Mouse (Mus musculus) intestine, postnatal 0 days (tissue): ENCODE results near the gene Faf2. TPM values are rescaled to one million over a fixed set of nuclear protein-coding genes. Genes with fewer than 3 reads are reported as not detected.
A peak's percentile ranks its signal among the peaks of the same experiment; 100 is the strongest.

Experiments
- ATAC-seq: fragments of 200-750 bp; cut with Nextera tagmentation; 2 replicates; pipeline ENCODE4 v1.8.0; 2017; ENCODE audit warnings: mild to moderate bottlenecking, moderate TSS enrichment, moderate library complexity
- H3K27ac ChIP-seq: fragments of 300-500 bp; sonication (generic); 2 replicates; pipeline ENCODE4 v1.5.1; 2014; ENCODE audit warnings: mild to moderate bottlenecking, low read depth, low read length, moderate library complexity
- H3K27me3 ChIP-seq: fragments of 300-500 bp; sonication (generic); replicated peaks from 2 replicates; pipeline ENCODE4 v1.6.1; 2014; ENCODE audit warnings: low read length, mixed read lengths; ENCODE audit not compliant: control insufficient read depth, insufficient read depth
- H3K36me3 ChIP-seq: fragments of 300-500 bp; sonication (generic); 2 replicates; pipeline ENCODE4 v1.6.1; 2014; ENCODE audit warnings: mild to moderate bottlenecking, moderate library complexity; ENCODE audit not compliant: control insufficient read depth, insufficient read depth
- H3K4me1 ChIP-seq: fragments of 300-500 bp; sonication (generic); replicated peaks from 2 replicates; pipeline ENCODE4 v1.6.1; 2014; ENCODE audit warnings: antibody characterized with exemption, low read length, mixed read lengths; ENCODE audit not compliant: control insufficient read depth, insufficient read depth
- H3K4me2 ChIP-seq: fragments of 300-500 bp; sonication (generic); replicated peaks from 2 replicates; pipeline ENCODE4 v1.6.1; 2014; ENCODE audit warnings: low read depth, mild to moderate bottlenecking, moderate library complexity
- H3K4me3 ChIP-seq: fragments of 300-500 bp; sonication (generic); 2 replicates; pipeline ENCODE4 v1.5.1; 2014; ENCODE audit warnings: low read depth, low read length
- H3K9ac ChIP-seq: fragments of 300-500 bp; sonication (generic); 2 replicates; pipeline ENCODE4 v1.6.1; 2014; ENCODE audit warnings: mild to moderate bottlenecking, low read depth, low read length
- H3K9me3 ChIP-seq: fragments of 300-500 bp; sonication (generic); 2 replicates; pipeline ENCODE4 v1.6.1; 2016; ENCODE audit warnings: mixed run types; ENCODE audit not compliant: control insufficient read depth
- CTCF ChIP-seq: sonication (generic); IDR thresholded peaks from 2 replicates; pipeline ENCODE4 v1.5.1; 2016; ENCODE audit warnings: low read depth, mild to moderate bottlenecking, control low read depth, antibody characterized with exemption, moderate library complexity
- WGBS: fragments of 180-500 bp; shearing (Covaris S2); extraction: QIAGEN DNeasy Blood & Tissue Kit; methylation state at CpG from one replicate; pipeline ENCODE4 v1.1.7; 2014; 5-methylcytosine and 5-hydroxymethylcytosine counted together
- microRNA-seq: library from miRNA; unstranded; fragments of <30 nt; microRNA quantifications from one replicate; pipeline ENCODE4, GENCODE M21; 2016
- polyA plus RNA-seq: library from polyadenylated mRNA; unstranded; fragments of >200 nt; fragmentation: Nextera tagmentation; extraction: Ambion mirVana; gene quantifications from 2 replicates; pipeline ENCODE4 v1.2.1, GENCODE M21; 2015

Gene Faf2
- polyA plus RNA-seq, 1 experiment from 2014 or later = 45.9 TPM

- ATAC-seq = no peak
- H3K4me1 ChIP-seq = peaks cover 9% of the 10 kb centered on the region
- H3K27me3 ChIP-seq = no peaks in the 10 kb centered on the region
- 0 out of 2 replicates have a peak, but pooled peaks cover 2% of the 10 kb centered on the region for H3K36me3 ChIP-seq
- no peak for TF ChIP-seq CTCF
- H3K9me3 ChIP-seq = no peaks in the 10 kb centered on the region
- H3K4me3 ChIP-seq = peak overlapping the region; percentile 49
- WGBS = 55% methylated on average over 7 of the region's 7 CpGs
- peak overlapping the region; percentile 92 for H3K27ac ChIP-seq
- peak overlapping the region; percentile 62 for H3K9ac ChIP-seq
- peak overlapping the region; percentile 65 for H3K4me2 ChIP-seq
These were observed 80.9 kb downstream of the Faf2 start for GRCm38 (mm10) chr13:54702507-54702906.

- H3K4me1 ChIP-seq = peaks cover 9% of the 10 kb centered on the region
- H3K36me3 ChIP-seq = 0 out of 2 replicates have a peak, but pooled peaks cover 2% of the 10 kb centered on the region
- ATAC-seq = peak; percentile 46
- H3K27me3 ChIP-seq = no peaks in the 10 kb centered on the region
- no peaks in the 10 kb centered on the region for H3K9me3 ChIP-seq
- H3K9ac ChIP-seq = no peak overlapping the region
- 23% methylated on average over 6 of the region's 6 CpGs for WGBS
- no peak for TF ChIP-seq CTCF
- H3K4me3 ChIP-seq = no peak overlapping the region
- H3K4me2 ChIP-seq = peak overlapping the region; percentile 65
- peak overlapping the region; percentile 92 for H3K27ac ChIP-seq
These were observed 83.3 kb downstream of the Faf2 start for GRCm38 (mm10) chr13:54704890-54705289.

GRCm38 (mm10) chr13:54710866-54711265 is 89.3 kb downstream of the Faf2 start:
- no peak overlapping the region for H3K9ac ChIP-seq
- peaks cover 8% of the 10 kb centered on the region; the same call in 1 of the 2 replicates for H3K36me3 ChIP-seq
- H3K4me2 ChIP-seq = no peak overlapping the region
- no peak for ATAC-seq
- H3K4me3 ChIP-seq = no peak overlapping the region
- H3K27ac ChIP-seq = no peak overlapping the region
- WGBS = 80% methylated on average over 3 of the region's 3 CpGs
- H3K27me3 ChIP-seq = no peaks in the 10 kb centered on the region
- H3K4me1 ChIP-seq = no peaks in the 10 kb centered on the region
- H3K9me3 ChIP-seq = no peaks in the 10 kb centered on the region
- TF ChIP-seq CTCF = no peak

Small RNA genes within 50 kb of the gene (microRNA-seq; reads per million reads assigned to microRNA genes)
- gene Gm24195 = not detected

Other genes with a start within 250 kb of the Faf2 start
- gene Thoc3, start 152.9 kb upstream of the Faf2 start, polyA plus RNA-seq = 37.8 and 38.5 TPM in 2 replicates
- 2.1 and 2.2 TPM in 2 replicates for gene Simc1, start 118.0 kb upstream of the Faf2 start, polyA plus RNA-seq
- 99.5 and 99.6 TPM in 2 replicates for gene 4833439L19Rik, start 56.3 kb upstream of the Faf2 start, polyA plus RNA-seq
- gene Arl10, start 46.8 kb upstream of the Faf2 start, polyA plus RNA-seq = 9.3 and 11.3 TPM in 2 replicates
- 25.3 and 25.7 TPM in 2 replicates for gene Nop16, start 31.7 kb upstream of the Faf2 start, polyA plus RNA-seq
- 289 and 298 TPM in 2 replicates for gene Higd2a, start 31.6 kb upstream of the Faf2 start, polyA plus RNA-seq
- 154 and 158 TPM in 2 replicates for gene Cltb, start 10.4 kb upstream of the Faf2 start, polyA plus RNA-seq
- gene Rnf44, start 72.1 kb downstream of the Faf2 start, polyA plus RNA-seq = 73.0 and 75.1 TPM in 2 replicates
- gene Cdhr2, start 79.7 kb downstream of the Faf2 start, polyA plus RNA-seq = 267 and 292 TPM in 2 replicates
- 0.50 and 0.59 TPM in 2 replicates for gene Gprin1, start 128.1 kb downstream of the Faf2 start, polyA plus RNA-seq
- 0.22 and 0.37 TPM in 2 replicates for gene Sncb, start 144.8 kb downstream of the Faf2 start, polyA plus RNA-seq
- gene Eif4e1b, start 162.2 kb downstream of the Faf2 start, polyA plus RNA-seq = not detected in 2 replicates
- gene Tspan17, start 167.6 kb downstream of the Faf2 start, polyA plus RNA-seq = 14.8 and 15.2 TPM in 2 replicates